Mouse (Mus musculus): Measurements from ENCODE around the gene Inpp4a.

The Inpp4a gene

DNA sequence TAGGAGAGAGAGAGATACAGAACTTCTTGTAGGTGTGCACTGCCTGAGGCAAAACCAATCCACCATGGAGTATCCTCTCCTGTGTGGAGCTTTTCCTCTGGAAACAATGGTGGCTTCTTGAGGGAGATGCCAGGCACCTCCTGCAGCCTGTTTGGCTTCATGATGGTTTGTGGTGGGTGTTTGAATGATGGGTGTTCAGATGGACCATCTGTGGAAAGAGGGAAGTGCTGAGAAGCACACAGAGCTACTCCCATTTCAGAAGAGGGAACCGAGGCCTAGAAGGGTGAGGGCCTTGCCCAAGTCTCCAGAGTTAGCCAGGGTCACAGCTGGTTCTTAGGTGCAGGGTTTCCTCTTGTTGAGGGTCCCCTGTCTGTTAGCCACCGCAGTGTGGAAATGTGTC, 23.0 kb downstream of the Inpp4a start:
- no peak for DNase-seq (ENCODE audit: low read depth, low spot score)

DNA sequence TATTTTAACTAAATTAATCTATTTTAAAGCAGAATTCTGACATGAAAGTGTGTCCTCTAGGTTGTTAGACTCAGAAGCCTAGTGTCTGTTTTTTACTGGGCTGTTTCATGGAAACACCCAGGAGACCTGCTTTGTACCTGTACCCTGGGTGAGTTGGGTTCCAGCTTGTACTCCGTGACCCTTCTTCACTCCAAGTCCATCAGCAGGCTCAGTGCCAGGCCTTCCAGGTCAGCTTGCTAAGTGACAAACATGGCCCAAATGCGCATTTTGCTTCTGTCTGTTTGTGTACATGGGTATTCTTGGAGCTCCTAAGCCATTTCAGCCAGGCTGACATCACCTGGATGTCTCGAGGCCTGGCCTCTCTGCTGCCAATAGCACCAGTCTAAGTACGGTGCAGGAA, 23.5 kb downstream of the Inpp4a start:
- DNase-seq (ENCODE audit: low read depth, low spot score): no peak

DNA sequence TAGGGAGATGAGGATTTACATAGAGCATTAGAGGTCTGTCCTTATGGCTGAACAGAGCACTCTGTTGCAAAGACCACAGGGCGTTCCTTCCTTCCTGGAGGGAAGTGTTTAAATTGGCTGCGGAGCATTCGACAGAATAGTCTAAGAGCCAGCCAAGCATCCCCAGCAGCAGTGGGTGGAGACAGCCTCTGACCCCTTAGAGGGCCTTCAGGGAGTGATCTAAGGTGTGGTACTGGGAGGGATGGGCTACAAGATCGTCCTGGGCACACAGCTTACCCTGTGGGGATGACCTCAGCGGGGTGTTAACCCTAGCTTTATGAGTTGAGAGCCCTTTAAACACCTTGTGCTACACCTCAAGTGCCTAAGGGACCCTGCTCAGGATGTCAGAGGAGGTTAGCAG, 24.9 kb downstream of the Inpp4a start:
- no peak for DNase-seq (ENCODE audit: low read depth, low spot score)

DNA sequence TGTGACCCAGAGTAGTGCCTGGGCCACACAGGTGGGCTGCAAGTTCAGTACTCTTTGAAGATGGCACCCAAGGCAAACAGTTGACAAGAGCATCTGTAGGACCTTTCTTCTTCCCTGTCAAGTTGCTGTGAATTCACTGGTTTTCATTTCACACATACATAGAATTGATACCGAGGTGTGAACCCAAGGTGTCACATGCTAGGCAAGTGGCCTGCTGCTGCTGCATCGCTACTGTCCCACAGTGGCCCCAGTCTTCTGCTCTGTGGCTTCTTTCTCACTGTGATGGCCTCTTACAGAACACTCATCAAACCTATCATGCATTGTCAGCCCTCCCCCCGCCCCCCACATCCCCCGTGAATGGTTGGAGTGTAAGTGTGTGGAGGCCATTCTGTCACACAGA, 27.6 kb downstream of the Inpp4a start:
- no peak for DNase-seq (ENCODE audit: low read depth, low spot score)

DNA sequence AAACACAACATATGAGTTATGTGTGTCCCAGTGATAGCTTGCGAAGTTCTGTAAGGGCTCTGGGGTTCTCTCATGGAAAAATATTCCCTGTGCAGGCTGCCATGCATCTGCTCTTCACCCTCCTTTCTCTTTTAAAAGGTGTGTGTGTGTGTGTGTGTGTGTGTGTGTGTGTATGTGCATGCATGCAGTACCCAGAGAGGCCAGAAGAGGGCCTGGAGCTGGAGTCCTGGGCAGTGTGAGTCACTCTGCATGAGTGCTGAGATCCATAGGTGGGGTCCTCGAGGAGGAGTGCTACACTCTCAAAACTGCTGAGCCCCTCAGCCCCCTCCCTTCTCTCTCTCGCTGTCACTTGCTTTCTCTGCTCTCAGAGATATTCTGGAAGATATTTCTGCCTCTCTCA, 29.5 kb downstream of the Inpp4a start:
- DNase-seq (ENCODE audit: low read depth, low spot score): no peak

DNA sequence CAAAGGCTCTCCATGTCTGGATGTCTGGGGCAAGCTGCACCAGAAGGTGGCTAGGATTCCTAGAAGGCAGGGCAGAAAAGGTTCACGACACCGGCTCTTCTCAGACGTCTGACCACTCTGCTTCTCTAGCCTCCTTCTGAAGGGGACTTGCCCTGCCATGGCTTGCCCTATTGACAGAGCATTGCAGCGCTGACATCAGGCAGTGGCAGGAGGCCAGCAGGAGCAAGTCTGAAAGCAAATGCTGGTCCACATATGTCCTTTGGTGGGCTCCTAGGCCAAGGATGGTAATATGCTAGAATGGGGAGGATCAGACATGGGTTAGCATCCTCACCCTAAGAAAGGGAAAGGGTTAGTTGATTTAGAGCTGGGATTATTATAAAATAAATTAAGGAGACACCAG, 30.2 kb downstream of the Inpp4a start:
- DNase-seq (ENCODE audit: low read depth, low spot score): no peak

DNA sequence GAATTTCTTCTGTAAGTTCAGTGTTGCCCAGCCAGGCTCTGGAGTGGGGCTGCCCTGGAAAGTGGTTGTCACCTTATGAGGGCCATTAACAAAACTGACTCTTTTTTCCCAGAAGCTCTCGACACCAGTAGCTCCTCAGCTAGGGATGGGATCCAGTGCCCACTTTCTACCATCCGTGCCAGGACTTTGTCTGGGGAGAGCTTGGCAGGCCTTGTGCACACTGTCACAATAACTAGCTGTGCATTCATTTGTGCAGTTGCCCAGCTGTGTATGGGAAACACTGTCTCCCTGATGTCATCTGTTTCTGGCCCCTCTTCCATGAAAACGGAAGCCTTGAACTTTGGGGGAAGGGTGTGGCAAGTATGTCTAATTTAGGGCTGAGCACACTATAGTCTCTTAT, 33.1 kb downstream of the Inpp4a start:
- DNase-seq (ENCODE audit: low read depth, low spot score): no peak

DNA sequence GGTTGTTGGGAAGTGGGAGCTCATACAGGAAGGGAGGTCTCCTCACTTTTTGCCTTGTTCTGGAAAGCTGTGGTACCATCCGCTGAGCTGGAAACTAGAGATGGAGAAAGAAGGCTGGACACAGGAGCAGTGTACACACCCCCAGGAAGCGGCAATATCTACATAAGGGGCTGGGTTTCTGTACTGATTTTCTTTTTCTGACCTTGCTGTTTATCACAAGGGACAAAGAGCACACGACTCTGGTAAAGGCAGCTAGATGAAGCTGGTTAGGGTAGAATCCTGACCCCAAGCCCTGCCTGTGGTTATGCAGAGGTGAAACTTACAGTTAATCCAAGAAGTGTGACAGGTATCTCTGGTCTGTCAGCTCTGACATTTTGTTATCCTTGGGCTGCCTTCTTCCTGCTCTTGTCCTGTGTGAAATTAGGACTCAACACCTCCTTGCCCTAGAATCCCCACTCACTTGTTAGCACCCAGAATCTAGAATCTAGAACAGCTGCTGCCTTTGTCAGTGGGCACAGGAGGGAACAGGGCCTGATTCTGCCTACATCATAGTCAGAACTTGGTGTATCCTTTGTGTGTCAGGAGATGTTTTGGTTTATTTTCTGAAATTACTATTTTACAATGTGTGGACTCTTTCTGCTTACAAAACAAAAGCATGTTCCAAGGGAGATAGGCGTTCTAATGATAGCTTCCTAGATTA, 34.2 kb downstream of the Inpp4a start:
- DNase-seq (ENCODE audit: low read depth, low spot score): no peak

DNA sequence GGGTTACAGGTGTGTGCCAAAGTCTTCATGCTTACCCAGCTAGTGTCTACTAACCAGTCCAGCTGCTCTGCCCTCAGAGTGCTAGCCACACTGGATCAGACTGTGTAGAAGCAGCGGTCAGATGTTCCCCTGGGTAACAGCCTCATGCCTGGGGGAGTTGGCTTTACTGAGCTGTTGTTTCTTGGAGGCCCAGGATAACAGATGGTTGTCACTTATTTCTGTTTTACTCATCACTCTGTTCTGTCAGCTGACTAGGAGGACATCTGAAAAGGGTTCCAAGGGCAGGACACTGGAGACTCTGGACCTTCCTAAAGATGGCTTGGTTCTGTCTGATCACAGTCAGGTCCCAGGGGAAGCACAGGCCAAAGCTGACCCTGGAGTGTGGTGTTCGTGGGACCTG, 36.4 kb downstream of the Inpp4a start:
- no peak for DNase-seq (ENCODE audit: low read depth, low spot score)

DNA sequence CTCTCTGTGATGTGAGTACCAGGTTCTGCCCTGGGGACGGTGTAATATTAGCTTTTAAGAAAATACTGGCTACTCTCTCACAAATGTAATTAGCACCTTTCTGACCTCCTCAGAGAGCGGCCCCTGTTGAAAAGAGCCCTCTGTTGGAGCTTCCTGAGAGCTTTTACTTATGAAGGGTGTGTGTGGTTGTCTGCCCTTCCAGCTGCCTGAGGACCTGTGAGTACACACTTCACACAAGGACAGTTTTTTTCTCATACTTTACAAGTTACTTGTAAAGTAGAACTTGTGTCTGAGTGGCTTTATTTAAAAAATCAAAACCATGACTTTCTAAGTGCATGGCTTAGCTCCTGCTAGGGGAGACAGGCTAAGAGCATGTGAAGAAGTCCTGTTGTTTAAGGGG, 37.1 kb downstream of the Inpp4a start:
- DNase-seq (ENCODE audit: low read depth, low spot score): no peak

DNA sequence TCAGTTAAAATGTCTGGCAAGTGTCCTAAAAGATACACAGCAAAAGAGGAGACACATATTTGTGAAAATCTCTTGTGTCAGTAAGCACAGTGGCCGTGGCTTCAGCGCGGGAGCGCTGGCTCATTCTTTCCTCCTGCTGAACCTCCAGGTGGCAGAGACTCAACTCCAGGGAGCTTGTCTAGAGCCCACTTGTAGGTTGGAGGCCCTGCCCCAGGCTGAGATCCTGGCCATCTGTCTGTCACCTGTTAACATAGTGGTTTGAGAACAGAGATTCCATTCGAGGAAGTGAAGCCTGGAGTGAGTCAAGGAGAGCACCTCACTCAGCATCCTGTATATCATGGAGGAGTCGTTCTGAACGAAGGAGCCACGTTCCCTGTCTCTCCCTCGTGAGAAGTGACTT, 37.6 kb downstream of the Inpp4a start:
- no peak for DNase-seq (ENCODE audit: low read depth, low spot score)

DNA sequence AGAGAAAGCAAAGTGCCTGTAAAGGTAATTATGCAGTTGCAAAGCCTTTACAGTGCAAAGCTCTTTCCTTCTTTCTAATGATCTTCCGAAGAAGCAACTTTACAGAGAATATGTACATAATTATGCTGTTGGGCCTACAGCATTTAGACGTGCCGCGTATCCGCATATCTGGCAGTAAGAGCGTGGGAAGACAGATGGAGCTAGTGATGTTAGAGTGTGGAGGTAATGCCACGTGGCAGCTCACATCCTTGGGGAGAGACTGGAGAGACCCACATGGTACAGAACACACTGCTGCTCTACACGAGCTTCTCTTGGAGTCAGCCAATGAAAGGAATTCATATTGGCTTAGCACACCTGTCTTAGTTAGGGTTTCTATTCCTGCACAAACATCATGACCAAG, 39.5 kb downstream of the Inpp4a start:
- DNase-seq (ENCODE audit: low read depth, low spot score): no peak

DNA sequence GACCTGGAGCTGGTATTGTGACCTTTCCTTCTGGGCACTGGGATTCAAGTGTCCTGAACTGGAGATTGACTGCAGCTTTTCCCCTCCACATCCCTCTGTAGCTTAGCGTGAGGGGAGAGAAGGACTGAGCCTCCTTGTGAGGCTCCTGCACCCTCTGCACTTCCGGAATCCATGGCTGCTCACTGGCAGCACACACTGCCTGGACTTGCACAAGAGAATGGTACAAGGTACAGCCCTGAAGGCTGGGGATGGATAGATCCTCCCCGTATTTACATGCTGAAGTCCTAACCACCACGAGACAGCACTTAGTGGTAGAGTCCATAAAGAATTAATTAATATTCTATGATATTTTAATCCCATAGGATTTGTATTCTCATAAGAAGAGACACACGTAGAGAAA, 41.7 kb downstream of the Inpp4a start:
- no peak for DNase-seq (ENCODE audit: low read depth, low spot score)

DNA sequence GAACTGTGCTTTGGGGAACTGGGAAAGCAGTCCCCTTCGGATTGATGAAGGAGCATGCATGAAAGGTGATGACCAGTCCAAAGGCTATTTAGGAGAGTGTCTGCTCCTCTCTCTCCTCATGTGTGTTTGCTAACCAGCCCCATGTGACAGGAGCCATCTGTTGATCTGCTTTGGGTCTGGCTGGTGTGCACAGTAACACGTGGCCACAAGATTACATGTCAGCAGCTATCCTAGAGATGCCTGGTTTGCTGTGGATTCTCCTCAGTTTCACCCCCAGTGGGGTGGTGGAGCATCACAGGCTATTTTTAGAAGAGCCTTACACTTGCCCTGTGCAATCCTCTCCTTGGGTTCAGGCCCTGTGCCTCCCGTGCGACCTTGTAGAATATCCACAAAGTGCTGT, 42.2 kb downstream of the Inpp4a start:
- peak; percentile 28 for DNase-seq (ENCODE audit: low read depth, low spot score)

DNA sequence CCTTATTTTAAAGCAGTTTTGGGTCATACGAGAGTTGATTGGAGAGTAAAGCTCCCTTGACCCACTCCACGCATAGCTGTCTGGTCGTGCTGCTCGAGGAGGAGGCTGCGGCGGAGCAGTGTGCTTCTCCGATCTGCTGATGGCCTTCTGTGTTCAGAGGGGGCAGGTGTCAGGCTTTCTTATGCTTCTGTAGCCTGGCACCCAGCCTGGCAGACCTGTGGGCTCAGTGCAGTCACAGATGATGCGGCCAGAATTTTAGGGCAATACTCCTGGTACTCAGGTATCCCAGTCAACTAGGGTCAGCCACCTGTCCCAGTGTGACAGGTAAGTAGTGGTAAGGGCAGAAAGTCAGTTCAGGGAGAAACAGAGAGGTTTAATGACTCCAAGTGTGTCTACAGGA, 42.9 kb downstream of the Inpp4a start:
- no peak for DNase-seq (ENCODE audit: low read depth, low spot score)

DNA sequence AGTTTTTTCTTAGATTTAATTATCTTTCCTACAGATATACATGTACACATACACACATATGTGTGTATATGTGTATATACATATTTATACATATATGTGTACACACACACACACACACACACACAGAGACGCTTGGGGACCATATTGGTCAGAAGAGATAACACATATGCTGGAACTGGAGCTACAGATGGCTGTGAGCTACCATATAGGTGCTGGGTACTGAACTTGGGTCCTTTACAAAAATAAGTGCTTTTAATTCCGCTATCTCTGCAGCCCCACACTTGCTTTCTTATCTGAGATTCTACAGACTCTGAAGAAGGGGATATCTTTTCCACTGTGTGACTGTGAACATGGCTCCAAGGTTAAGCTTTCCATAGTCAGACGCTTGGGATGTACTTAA, 43.6 kb downstream of the Inpp4a start:
- no peak for DNase-seq (ENCODE audit: low read depth, low spot score)

DNA sequence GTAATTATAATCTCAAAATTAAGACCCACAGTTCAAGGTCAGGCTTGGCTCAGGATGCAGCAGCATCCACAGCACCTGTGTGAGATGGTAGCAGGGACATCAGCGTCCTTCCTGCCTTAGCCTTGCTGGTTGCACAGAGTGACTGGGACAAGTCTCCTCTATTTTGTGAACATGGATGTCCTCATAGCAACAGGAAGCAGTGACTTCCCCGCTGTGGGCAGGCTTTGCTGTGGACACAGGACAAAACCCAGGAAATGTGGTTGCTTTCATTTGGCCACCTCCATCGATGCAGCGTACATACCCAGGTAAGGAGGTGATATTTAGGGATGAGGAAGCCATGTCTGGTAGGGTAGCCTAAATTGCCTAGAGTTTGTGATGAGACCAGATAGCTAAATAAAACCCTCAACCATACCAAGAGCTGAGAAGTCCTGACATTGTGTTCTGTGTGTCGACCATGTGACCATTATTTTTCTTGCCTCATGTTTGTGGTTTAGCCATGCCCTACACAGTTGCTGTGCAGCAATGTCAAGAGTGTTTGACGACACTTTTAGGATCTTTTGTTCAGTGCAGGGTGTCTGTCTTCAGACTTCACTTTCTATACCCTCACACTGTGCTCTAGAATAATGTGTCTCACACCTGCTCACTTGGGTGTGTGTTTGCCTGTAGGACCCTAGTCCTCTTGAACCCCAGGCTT, 44.7 kb downstream of the Inpp4a start:
- no peak for DNase-seq (ENCODE audit: low read depth, low spot score)

DNA sequence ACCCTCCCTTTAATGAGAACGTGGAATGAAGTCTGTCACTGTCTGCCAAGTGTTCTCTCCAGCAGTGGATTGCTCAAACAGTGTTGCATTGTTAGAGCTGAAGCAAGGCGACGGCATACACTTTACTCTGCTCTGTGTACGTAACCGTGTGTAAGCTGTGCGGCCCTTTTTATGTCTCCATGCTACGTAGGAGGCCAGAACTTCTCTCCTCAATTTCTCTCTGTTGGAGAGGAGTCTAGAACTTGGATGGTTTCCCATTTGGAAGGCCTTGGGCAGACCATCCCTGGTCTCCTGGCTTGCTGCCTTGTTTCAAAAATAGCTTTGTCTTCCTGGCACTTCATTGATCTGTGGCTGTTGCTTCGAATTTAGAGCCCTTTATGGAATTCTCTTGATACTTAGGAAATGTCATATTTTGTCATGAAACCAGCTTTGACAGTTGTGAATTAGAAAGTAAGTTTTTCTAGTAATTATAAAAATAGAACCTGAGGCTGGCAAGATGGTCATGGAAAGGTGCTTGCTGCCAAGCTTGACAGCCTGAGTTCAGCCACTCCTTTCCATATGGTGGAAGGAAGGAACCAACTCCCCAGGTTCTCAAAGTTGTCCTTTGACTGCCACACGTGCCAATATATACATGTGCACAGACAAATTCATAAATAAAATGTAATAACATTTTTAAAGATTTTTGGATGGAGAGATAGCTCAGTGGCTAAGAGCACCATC, 47.9 kb downstream of the Inpp4a start:
- no peak for DNase-seq (ENCODE audit: low read depth, low spot score)

DNA sequence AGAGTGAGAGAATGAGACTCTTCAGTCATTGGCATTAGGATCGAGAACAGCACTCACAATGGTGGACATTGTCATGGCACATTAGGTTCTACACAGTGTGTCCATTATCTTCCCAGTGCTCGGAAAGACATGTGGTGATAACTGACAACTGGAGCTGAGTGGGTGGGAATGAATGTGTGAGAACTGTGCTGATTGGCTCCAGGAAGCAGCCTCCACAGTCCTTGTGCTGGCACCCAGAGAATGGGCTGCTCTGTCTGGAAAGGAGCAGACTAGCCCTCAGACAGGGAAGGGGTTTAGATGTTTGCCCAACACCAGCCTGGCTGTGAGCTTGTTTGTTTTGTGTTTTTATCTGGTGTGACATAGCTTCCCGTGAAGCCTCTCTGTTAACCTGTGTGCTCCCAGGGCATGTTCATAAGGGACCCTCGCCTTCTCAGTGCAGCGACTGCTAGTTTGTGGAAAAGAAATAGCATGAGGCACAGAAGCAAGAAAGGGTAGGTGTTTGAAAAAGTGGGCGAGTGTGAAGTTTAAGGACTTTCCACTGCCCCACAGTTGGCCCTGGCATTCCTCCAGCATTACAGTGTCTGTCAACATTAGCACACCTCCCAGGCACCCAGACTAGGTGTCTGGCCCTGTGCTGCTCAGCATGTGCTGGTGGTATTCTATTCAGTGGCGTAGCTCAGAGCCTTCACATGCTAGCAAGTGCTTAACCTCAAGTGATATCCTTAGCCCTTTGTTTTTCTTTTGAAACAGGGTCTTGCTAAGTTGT, 51.4 kb downstream of the Inpp4a start:
- no peak for DNase-seq (ENCODE audit: low read depth, low spot score)

DNA sequence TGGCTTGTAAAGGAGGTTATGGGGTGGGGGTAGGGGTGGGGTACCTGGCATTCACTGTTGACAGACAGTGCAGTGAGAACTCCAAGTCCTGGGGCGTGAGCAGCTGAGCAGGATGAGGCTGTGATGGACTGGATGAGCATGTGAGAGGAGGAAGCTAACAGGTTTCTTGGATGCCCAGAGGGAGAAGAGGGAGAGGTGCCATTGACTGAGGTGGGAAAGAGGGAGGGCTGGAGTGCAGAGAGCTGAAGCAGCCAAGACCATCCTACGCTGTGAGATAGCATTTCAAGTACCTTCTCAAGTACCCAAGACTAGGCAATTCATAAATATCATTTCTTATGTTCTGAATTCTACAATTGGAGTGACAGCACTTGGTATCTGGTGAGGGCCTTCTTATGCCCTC, 52.3 kb downstream of the Inpp4a start:
- no peak for DNase-seq (ENCODE audit: low read depth, low spot score)

DNA sequence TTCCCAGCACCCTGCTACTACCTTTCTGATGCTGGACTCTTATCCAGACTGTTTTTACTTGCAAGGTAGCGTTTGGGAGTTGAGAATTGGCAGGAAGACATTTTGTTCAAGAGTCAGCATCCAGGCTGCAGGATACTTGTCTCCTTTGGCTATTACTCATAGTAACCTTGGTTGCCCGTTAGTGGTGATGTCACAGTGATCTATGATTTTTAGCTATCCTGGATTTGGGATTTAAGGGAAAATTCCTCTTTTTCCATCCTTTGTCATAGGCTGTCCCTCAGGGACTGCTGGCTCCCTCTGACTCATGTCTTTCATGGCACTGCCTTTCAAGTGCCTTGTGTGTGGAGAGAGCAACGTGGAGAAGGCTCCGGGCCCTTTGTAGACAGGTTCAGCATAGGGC, 53.8 kb downstream of the Inpp4a start:
- DNase-seq (ENCODE audit: low read depth, low spot score): no peak

DNA sequence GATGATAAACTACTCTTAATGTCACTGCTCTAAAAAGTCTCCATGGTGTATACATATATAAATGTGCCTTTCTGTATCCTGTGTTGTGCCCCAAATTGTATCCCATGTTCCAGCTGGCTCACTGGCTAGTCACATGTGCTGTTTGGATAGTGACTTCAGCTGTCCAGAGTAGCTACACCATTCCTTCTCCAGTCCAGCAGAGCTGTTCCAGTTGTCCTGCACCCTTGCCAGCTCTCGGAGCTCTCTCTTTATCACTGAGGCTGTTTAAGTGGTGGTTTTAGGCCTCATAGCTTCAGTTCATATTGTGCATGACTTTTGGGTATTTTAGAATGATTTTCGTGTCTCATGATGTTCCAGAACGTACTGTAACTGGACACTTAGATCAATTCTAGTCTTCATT, 55.8 kb downstream of the Inpp4a start:
- no peak for DNase-seq (ENCODE audit: low read depth, low spot score)

All from retina, postnatal 7 days (tissue).